Mouse (Mus musculus) stomach, postnatal 0 days (tissue): Measurements from ENCODE around the gene G6pc2.

Experiments
- CTCF ChIP-seq: IDR thresholded peaks from 2 replicates; pipeline ENCODE4 v1.5.1; 2016; ENCODE audit warnings: antibody characterized with exemption, low read depth, mild to moderate bottlenecking, moderate library complexity
- EP300 ChIP-seq: optimal IDR thresholded peaks from 2 replicates; pipeline ENCODE3; 2016; ENCODE audit warnings: antibody characterized with exemption

DNA sequence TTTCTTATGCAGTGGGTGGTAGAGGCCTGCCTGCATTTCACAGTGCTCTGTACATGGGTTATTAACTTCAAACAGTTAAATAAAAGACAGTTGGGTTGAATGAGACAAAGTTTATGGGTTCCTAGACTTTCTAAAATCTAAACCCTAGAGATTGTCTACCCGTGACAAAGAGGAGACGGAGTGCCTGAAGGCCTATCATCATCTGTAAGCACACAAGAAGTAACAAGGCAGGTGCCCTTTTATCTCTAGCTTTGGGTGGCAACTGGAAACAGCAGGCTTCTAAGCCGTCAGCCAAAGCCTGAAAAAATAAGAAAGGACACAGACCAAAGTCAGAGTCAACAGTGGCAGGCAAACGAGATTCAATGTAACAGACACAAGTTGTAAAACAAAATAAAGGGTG is 21.7 kb upstream of the G6pc2 start:
- no peak for TF ChIP-seq CTCF
- no peak for TF ChIP-seq EP300
